Mouse (Mus musculus) activated CD4-positive, CD25-positive, alpha-beta regulatory T cell, adult 4 months (primary cell): ENCODE measurements around the gene Gm43951. TPM values are rescaled to one million over a fixed set of nuclear protein-coding genes. Genes with fewer than 3 reads are reported as not detected.

Experiments used
- ATAC-seq: one replicate; pipeline ENCODE4 v1.8.0; 2017
- polyA plus RNA-seq, 2 experiments: library from polyadenylated mRNA; unstranded; fragments of 100-300 nt; shearing (Covaris generic); gene quantifications; one replicate each; pipeline ENCODE4 v1.2.1; 2017

Gene Gm43951
- not detected for polyA plus RNA-seq

DNA sequence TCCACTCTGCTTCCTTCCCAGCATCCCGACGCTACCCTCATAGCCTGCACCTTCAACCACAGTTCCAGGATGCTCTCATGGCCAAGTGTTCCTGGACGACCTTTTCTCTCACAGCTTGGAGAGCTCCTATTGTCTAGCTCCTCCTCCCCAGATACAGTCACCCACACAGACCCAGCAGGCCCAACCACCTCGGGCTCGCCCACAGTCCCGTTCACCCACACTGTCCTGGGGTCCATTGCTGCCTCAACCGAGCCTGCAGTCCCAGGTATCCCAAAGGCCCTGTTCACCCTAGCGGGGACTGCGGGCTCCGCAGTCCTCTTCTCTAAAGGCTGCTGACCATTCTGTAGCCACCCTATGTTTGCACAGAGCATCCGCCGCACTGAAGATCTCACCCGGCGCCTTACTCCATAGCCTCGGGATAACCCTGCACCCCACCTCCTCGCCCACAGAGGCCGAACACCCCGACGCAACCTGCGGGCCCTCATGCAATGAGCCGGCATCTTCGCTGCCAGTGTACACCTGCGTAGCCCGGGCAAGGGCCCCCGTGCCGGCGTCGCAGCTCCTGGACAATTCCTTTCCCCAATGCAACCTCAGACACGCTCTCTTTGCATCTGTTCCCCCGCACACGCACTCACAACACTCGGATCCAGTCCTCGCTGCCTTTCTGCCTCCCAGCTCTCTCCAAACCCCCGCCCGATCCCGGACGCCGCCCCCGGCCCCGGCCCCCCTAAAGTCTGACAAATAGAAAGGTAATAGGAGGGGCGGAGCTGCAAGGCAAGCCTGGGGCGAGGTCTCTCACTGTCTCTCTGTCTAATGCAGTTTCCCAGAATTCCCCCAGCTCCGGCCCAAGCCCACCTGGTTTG is at the start of gene Gm43951:
Gm43951 (minus strand) TSS at position 500 of the 863 bp plus-strand sequence.
- ATAC-seq = no peak

DNA sequence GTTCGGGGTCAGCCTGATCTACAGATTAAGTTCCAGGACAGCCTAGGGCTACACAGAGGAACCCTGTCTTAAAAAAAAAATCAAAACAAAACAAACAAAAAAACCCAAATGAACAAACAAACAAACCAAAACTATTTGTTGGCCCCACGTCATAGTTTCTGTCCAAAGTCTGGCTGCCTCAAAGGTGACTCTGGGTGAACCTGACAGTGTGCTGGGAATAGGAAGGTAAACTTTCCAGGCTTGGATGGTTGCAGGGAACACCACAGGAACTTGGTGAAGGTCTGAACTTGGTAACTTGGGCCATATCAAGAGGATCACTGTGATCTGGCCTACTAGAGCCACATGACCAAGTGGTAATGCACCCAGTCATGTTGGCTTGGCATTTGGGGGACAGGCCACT is 49.8 kb upstream of the Gm43951 start:
- ATAC-seq = no peak

- no peak for ATAC-seq
These were observed 49.0 kb upstream of the Gm43951 start for GRCm38 (mm10) chr11:72255629-72256028.

DNA sequence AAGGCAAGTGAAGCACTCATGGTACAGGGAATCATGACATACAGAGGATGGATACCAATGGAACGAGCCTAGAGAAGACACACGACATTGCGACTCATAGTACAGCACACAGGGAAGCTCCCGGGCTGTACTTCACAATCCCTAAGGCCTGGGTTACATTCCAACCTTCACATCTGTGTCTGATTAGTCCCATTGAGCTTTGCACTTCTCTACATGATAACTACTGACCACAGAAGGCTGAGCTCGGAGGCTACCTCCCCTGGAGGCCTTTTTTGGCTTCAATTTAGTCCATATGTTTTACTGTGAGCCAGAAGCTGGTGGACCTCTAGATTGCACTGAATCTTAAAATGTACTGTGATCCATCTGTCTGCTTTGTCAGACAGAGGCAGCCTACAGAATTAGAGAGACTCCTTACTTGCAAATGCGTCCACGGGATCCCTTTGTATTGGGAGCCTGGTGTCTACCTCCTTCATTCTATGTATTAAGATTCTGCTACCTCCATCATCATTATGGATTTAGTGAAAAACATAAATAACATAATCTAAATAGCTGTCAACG is 38.6 kb upstream of the Gm43951 start:
- no peak for ATAC-seq

GRCm38 (mm10) chr11:72240062-72240860 is 33.6 kb upstream of the Gm43951 start:
- ATAC-seq = no peak

DNA sequence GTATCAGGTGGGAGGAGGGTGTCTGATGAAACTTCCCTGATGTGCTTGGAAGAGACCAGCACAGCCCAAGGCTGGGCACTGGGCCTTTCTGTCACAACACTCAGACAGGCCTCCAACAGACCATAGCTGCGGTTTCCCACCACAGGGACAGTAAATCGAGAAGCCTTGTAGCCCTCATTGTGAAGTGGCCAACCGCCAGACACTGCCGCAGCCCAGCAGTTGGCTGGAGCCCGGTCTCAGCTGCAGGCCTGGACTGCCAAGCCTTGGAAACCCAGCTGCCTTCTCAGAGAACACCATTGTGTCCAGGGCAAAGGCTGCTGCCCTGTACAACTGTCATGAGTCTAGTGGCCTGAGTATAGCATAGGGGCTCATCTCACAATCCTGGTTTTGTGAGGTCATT is 27.4 kb upstream of the Gm43951 start:
- no peak for ATAC-seq

DNA sequence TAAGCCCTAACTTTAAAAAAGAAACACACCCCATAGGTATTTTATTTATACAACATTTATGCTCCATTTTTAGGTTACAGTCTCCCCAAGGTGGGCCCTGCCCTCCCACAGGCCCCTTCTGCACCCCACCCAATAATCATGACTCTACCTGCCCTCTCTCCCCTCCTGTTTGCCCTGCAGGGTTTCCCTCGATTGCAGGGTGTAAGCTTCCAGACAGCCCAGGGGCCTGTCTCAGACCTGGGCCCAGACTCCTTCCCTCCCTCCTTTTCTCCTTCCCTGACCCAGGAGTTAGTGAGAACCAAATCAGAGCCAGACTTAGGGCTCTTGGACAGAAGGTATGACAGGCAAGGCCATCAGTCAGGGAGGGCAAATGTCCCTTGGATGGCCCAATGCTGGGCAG is 26.4 kb upstream of the Gm43951 start:
- ATAC-seq = no peak

GRCm38 (mm10) chr11:72232068-72232467 is 25.4 kb upstream of the Gm43951 start:
- ATAC-seq = no peak

GRCm38 (mm10) chr11:72228513-72228912 is 21.9 kb upstream of the Gm43951 start:
- no peak for ATAC-seq

DNA sequence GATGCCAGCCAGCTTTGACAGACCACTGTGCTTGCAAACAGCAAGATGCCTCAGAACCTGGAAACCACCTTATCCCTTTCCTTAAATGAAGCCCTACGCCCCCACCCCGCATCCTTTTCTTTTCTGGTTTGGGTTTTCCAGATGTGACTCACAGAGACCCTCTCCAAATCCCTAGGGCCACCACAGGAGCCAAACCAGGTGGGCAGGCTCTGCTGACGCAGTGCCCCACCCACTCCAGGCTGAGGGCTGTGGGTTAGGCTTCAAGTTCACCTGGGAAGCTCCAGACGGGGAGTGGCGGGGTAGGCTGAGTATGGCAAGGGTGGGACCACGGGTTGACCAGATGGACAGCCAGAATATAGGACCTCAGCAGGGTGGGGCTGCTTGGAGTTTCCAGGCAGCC is 20.3 kb upstream of the Gm43951 start:
- ATAC-seq = no peak

GRCm38 (mm10) chr11:72226020-72226791 is 19.6 kb upstream of the Gm43951 start:
- no peak for ATAC-seq

GRCm38 (mm10) chr11:72224865-72225264 is 18.2 kb upstream of the Gm43951 start:
- peak; percentile 57 for ATAC-seq

DNA sequence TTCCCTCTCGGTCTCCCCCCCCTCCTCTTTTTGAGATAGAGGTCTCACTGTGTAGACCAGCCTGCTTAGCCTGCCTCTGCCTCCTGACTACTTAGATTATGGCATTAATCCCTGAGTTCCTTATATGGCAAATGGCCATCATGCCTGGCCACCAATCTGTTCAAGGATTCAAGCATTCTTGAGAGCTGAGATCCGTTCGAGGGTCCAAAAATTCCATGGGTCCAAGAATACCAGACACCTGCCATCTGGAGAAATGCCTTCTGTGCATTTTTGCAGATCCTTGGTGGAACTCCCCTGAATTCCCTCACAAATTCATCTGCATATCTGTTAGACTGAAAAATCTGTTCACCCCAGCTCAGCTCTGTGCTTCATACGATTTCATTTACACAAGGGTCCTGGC is 16.8 kb upstream of the Gm43951 start:
- no peak for ATAC-seq

DNA sequence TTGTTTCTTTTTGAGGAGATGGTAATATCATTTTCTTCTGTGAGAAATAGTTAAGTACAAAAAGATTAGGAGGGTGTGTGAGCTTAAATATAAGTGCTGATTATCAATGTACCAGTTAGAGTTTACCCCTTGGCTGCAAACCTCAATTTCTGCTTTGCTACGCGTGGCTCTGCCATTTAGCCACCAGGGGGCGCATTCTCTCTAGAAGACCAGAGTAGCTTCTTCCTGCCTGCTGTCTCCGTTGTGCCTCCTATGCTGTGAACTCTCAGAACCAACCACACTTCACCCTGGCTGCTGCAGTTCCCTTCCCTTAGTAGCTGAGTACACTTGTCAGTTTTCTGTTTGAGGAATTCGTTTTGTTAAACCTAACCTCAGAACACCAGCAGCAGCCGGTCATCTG is 14.6 kb upstream of the Gm43951 start:
- ATAC-seq = peak; percentile 80

GRCm38 (mm10) chr11:72217116-72217515 is 10.5 kb upstream of the Gm43951 start:
- ATAC-seq = no peak

- ATAC-seq = peak; percentile 60
These were observed 8.8 kb upstream of the Gm43951 start, which contains the start of gene Med31 for GRCm38 (mm10) chr11:72215410-72215797. Gene Med31 (minus strand): TSS chr11:72215592.

DNA sequence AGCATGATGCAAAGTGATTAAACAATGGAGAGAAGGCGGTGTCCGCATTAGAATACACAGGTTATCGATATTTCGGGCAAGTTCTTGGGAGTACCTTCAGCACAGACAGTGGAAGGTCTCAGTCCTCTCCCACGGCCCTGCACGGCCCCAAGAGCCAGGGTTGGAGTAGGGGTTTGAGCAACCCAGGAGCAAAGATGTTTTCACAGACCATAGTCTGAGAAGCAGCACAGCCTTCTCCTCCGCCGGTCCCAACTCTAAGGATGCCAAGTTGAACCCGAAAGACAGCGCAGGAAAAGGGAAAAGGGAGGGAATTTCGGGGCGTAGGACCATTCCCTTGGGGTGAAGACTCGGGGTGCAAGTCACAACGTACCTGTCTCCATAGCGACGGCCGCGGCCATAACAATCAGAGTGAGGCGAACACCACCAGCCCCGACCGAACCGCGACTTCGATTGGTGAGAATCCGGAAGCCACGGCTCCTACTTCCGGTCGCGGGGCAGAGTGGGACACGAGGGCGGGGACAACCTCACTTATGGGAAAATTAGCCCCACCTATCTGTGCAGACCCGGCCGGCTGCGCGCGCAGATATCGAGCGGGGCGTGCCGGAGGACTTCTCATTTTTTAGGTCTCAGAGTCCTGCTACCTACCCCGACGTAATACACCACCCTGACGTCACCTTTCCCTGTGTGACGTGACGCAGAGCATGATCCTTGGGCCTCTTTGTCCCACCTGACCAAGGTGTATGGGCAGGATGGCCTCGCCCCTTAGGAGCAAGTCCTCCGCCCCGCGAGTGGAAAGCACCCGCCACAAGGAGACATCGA is 8.2 kb upstream of the Gm43951 start:
- peak; percentile 90 for ATAC-seq

DNA sequence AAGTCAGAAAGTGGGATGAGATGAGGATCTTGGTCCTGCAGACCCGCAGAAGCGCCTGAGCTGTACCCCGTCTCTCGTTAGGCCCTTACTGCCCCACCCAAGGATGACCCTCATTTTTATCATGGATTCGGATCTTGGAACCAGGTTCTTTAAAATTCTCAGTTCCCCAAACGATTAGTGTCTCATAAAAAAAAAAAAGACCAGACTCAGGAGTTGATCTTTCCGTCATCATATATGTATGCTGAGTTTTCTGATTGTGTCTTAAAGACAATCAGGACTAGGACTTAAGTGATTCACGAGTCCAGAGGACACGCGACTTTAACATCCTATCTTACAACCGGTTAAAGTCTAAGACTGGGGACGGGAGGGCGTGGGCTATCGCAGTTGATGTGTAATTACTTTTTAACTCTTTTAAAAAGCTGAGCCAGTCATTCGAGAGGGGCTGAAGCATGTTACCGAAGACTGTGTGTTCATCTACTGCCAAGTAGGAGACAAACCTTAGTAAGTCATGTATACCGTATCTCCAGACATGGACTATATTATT is 1.3 kb upstream of the Gm43951 start:
- peak; percentile 9 for ATAC-seq

- ATAC-seq = peak; percentile 93
These were observed 679 bp upstream of the Gm43951 start, which contains the start of the genes 4933427D14Rik and Txndc17 for GRCm38 (mm10) chr11:72207204-72207833. Gene 4933427D14Rik (minus strand): TSS chr11:72207459. Gene Txndc17 (plus strand): TSS chr11:72207547.

- no peak for ATAC-seq
These were observed 1.4 kb downstream of the Gm43951 start for GRCm38 (mm10) chr11:72205256-72205655.

- no peak for ATAC-seq
These were observed 3.2 kb downstream of the Gm43951 start for GRCm38 (mm10) chr11:72203440-72203839.
